Mouse (Mus musculus) naive thymus-derived CD4-positive, alpha-beta T cell, adult 2 months (primary cell): ENCODE results near the gene Ccdc6.

Source experiments
- DNase-seq: peaks from one replicate; pipeline ENCODE4 v3.0.0-alpha.2; 2011; ENCODE audit warnings: low read depth

The Ccdc6 gene

GRCm38 (mm10) chr10:70096366-70097188 is at the start of gene Ccdc6:
Gene Ccdc6, plus strand, starts transcription at chr10:70097121.
- peak; percentile 87 for DNase-seq

DNA sequence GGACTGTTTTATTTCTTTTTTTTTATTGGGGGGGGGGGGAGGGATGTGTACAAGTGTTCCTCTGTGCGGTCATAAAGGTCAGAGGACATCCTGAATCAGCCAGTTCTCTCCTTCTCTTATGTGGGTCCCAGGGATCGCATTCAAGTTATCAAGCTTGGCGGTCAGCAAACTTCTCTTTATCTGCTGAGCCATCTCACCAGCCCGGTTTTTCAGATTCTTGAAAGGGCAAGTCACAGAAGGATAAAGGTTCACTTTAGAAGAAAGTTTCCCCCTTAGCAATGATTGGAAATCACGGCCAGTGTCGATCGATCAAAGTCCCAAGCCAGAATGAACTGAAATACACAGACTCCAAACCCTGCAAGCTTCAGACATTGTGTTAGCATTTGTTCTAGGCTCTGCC is 47.1 kb upstream of the Ccdc6 start:
- DNase-seq = no peak

GRCm38 (mm10) chr10:70055291-70055690 is 41.6 kb upstream of the Ccdc6 start:
- no peak for DNase-seq

- DNase-seq = no peak
Observed at GRCm38 (mm10) chr10:70057064-70057463, 39.9 kb upstream of the Ccdc6 start.

DNA sequence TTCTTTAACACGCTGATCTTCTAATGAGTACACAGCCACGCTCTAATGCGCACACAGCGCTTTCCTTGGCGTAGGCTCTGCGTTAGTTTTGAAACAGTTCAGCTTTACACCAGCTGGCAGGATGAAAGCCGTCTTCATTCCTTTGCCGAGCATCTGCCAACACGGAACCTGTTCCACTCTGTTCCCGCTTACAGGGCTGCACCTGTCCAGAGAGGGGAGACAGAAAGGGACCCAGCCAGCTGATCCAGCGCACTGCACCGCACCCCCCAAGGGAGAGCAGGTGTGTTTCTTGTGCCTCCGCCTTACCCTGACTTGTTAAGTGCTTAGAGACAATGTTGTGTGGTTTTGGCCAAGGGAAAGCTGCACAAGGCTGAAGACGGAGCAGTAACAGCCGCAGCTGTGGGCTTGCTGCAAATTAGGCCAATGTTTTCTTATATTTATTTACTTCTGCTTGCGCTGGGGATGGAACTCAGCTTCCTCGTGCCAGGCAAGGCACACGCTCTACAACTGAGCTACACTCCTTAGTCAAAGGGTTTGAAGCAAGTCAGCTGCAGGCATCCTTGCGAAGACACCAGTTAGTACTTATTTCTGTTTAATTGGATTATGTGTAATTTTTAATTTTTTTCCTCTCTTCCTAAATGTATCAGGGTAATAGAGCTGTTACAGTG is 36.8 kb upstream of the Ccdc6 start:
- no peak for DNase-seq

- peak; percentile 11 for DNase-seq
Observed at GRCm38 (mm10) chr10:70060689-70061081, 36.2 kb upstream of the Ccdc6 start.

DNA sequence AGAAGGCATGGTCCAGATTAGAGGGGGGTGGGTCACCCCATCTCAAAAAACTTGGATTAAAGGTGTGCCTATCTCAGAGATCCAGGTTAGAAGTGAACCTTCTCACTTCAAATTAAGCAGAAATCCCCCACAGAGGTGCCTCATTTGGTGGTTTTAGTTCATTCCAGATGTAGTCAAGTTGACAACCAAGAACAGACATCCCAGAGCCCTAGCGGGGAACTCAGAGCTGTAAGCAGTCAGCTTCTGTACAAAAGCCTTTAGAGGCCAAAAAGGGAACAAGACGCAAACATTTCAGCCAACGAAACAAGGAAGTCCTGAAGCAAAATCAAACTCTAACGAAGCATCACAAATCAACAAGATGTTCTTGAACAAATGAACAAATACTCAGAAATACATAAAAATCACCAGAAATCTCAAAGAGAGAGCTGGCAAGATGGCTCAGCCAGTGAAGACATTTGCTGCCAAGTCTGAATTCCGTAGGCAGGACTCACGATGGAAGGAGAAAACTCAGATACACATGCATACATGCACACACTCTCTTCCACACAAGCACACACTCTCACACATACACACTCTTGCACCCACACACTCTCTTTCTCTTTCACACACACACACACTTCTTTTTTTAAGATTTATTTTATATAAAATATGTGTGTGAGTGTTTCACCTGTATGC is 32.9 kb upstream of the Ccdc6 start:
- DNase-seq = no peak

- no peak for DNase-seq
Observed at GRCm38 (mm10) chr10:70065191-70065590, 31.7 kb upstream of the Ccdc6 start.

DNA sequence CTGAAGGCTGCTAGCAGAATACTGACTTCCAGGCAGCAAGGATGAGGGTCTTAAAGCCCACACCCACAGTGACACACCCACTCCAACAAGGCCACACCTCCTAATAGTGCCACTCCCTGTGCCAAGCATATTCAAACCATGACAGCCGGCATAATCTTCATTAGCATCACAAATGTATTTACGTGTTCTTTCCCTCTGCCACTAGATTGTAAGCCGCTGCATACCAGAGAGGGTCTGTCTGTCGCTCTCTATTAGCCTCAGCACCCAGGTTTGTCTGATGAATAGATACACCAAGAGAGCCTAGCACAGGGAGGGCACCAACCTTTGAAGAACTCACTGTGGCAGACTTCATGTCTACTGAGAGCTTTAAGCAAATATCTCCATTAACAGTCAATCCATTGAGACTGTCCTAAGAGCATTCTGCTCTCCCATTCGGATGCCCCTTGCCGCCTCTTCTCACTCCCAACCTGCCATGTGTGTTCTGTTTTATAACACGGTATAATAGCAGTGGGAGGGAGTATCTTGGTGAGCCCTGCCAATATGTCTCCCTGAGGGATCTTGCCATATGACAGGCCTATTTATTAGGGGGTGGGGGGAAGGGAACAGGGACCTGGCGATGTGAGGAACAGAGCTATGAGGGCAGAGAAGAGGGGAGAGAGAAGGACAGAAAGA is 30.3 kb upstream of the Ccdc6 start:
- no peak for DNase-seq

GRCm38 (mm10) chr10:70067169-70068115 is 29.5 kb upstream of the Ccdc6 start:
- DNase-seq = no peak

- no peak for DNase-seq
Observed at GRCm38 (mm10) chr10:70069321-70069720, 27.6 kb upstream of the Ccdc6 start.

DNA sequence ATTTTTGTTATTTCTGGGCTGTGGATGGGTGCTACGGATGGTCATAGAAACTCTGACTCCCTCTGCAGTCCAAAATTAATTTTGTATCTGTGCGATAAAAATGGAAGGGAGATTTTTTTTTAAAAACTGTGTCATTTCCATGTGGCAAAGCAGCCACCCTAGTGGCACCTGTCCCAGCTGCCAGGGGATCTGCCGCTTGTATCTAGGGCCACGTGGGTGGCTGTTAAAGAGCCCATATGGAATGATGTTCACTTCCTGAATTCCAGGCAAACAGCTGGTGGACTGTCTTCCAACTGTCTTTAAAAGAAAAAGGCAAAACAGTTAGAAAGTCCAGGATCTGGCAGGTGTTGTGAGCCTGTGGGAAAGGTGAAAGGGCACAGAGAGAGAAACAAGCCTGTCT is 25.6 kb upstream of the Ccdc6 start:
- no peak for DNase-seq

- no peak for DNase-seq
Observed at GRCm38 (mm10) chr10:70077452-70077851, 19.5 kb upstream of the Ccdc6 start.

GRCm38 (mm10) chr10:70080908-70081307 is 16.0 kb upstream of the Ccdc6 start:
- DNase-seq = no peak

DNA sequence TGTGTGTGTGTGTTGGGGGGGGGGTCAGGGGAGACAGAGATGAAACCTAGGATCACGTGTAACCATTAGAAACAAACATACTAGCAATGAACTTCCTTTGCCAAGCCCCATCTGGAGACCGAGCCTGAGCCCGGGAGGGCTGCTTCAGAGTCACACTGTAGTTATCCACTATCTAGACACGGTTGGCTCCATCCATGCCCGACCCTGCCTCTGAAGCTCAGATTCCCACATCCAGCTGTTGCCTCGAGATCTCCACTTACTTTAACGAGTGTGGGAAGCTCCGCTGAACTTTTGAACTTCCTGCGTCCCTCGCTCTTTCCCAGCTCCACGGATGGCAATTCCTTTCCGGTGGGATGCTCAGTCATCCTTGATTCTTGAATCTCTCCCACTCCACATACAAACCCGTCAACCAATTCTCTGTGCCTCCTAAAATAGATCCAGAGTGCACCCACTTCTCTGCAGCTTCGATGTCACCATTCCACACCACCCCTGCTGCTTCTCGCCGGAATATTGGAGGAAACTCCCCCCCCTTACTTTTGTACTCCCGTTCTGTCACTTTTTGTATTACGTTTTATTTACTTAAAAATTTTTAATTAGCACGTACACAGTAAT is 15.3 kb upstream of the Ccdc6 start:
- DNase-seq = no peak

DNA sequence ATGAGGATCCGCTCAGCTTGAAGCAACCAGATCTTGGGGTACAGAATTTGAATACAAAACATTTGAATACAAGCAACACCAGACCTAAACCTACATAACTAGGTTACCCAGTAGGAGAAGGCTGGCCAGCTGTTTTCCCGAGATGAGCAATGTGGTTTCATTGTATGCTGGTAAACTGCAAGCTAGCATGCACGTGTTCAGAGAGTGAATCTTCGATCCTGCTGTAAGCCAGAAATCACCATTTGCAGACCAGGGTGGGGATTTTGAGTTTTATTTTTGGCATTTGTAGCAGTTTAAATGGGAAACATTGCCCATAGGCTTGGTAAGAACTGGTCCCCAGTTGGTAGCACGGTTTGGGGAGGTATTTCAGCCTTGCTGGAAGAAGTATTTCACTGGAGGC is 13.7 kb upstream of the Ccdc6 start:
- no peak for DNase-seq

DNA sequence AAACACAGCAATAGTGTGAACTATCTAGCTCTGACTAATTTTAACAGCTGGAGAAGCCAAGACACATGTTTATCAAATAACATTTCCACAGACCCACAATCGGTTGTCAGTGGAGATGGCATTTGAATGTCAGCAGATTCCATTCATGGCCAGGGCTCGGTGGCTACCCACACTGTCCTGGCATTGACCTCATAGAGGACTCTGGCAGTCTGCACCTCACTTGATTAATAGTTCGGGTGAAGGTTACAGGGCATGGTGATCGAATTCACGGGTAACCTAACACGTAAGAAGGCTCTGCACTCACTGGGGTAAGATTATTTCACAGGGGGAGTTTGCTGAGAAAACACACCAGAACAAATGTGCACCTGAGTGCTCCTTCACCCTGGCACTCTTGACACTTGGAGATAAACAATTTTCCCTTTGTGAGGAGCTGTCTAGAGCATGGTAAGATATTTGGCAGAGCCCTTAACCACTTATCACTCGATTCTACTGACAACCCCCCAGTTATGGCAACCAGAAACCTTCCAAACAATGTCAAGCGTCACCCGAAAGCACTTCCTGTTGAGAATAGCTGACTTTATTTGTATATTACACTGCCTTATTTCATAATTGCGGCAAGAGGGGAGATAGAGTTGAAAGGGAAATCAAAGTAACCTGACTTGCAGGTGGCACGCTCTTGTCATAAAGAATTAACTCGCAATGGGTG is 11.5 kb upstream of the Ccdc6 start:
- no peak for DNase-seq

- no peak for DNase-seq
Observed at GRCm38 (mm10) chr10:70088788-70089187, 8.1 kb upstream of the Ccdc6 start.

DNA sequence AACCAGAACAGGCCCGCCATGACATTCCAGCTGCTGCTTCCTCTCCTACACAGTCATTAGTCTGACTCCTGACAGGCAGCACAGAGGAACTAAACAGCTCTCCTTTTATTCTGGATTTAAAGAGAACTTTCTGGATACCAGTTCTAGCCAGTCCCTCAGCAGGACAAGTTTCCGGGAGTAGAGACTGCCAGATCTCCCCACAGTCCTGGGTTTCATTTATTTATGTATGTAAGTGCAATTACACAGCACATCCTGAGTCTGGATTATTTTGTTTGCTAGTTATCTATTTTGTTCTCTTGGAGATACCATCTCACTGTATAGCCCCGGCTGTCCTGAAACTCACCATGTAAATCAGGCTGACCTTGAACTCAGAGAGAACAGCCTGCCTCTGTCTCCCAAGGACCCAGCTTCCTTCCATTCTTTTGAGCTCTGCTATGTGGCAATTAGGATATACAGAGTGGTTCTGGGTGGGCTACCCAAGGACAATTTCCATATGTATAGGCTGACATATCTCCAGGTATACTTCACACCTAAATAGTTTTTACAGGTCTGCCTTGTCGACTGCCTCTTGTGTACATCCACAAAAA is 5.0 kb upstream of the Ccdc6 start:
- no peak for DNase-seq

DNA sequence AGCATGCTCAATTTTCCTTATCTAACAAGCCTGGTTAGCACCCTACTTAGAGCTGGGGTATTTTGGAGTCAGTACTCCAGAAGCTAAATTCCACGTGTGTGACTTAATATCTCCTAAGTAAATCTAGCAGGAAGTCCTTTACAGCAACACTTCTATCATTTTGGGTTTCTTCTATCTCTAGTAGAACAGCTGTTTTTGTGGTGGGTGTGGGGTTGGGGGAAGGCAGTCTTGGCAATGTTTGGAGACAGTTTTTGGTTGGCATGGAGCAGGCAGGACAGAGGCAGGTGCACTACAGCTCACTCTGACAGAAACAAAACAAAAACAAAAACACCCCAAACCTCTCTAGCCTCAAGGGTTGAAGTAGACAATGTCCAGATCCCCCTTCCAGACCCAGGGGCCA is 3.1 kb upstream of the Ccdc6 start:
- DNase-seq = no peak
